Mouse (Mus musculus) neutrophil, adult 83 days (primary cell): ENCODE results near the gene Rgs7bp. TPM values are rescaled to one million over a fixed set of nuclear protein-coding genes. Genes with fewer than 3 reads are reported as not detected.

Experiments
- total RNA-seq, 2 experiments: library from RNA; stranded (reverse); gene quantifications; one replicate each; pipeline ENCODE4 v1.2.4; 2023

Rgs7bp gene
- total RNA-seq: under 1 TPM in 1 of 2 experiments, not detected in 1; 0.04 TPM

GRCm38 (mm10) chr13:105054181-105054940 lies at the start of gene Rgs7bp:
TSS of gene Rgs7bp (minus strand) at chr13:105054930.

DNA sequence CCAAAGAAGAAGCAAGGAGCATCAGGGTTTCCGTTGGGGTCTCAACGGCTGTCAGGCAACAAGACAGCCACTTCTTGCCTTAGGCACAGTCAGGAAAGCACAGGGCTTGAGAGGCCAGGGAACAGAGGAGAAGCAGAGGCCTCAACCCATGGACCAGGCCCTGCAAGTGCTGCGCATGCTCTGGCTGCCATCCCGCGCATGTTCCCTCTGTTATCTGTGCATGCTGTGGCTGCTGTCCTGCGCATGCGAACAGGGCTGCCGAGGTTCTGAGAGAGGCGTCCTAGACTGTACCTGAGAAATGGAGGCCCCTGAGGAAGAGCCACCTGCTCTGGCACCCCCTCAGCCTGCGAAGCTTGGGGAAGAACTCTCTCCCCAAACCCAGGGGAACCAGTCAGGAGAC lies 27.1 kb upstream of the Rgs7bp start, which contains the start of gene 4933425L06Rik:
TSS of gene 4933425L06Rik (plus strand) at position 261 of the 400 bp plus-strand sequence.

Other genes starting within 250 kb of the Rgs7bp start
- 10 to 100 TPM; 15.2 to 15.3 TPM for gene Cwc27, start 237.8 kb downstream of the Rgs7bp start, total RNA-seq
- gene Shisal2b, start 191.0 kb downstream of the Rgs7bp start, total RNA-seq: not detected
- gene 4933425L06Rik, start 27.2 kb upstream of the Rgs7bp start, total RNA-seq: not detected
- gene Rnf180, start 239.9 kb upstream of the Rgs7bp start, total RNA-seq: not detected